Mouse (Mus musculus) large intestine, adult 2 months (tissue): ENCODE measurements around the gene Bsdc1. TPM values are rescaled to one million over a fixed set of nuclear protein-coding genes. Genes with fewer than 3 reads are reported as not detected.

Experiments used
- DNase-seq: peaks from one replicate; pipeline ENCODE4 v3.0.0-alpha.2; 2012; ENCODE audit warnings: low read depth, low spot score
- WGBS: fragments of 180-500 bp; shearing (Covaris S2); methylation state at CpG from one replicate; pipeline ENCODE4 v1.1.7; 2018; 5-methylcytosine and 5-hydroxymethylcytosine counted together
- polyA plus RNA-seq: library from polyadenylated mRNA; depleted of rRNA; stranded (reverse); fragments of >200 nt; gene quantifications from 2 replicates; pipeline ENCODE4 v1.2.3, GENCODE M21; 2012

Bsdc1 gene
- polyA plus RNA-seq, 1 experiment, result 22.8 TPM

DNA sequence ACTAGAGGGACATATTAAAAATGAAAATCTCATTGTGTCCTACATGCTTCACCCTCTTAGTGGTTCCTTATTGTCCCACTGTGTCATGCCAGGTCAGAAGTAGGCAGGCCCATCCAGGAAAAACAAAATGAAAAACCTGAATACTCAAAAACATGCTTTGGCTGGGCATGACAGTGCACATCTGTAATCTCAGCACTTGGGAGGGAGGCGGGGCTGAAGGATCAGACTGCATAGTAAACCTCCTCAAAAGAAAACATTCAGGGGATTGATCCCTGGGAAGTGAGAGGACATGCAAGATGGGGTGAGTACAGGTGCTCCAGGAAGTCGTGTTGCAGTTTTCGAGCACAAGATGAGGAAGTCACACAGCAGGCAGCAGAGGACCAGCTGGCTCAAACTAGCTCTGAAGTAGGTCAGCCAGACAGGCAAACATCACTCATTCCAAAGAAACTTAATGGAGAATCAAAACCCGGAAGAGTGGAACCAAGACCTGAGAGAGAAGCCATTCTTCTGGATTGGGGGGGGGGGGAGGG, 3.0 kb downstream of the Bsdc1 start:
- no peak for DNase-seq
- 43% methylated on average over 4 of the region's 4 CpGs for WGBS

DNA sequence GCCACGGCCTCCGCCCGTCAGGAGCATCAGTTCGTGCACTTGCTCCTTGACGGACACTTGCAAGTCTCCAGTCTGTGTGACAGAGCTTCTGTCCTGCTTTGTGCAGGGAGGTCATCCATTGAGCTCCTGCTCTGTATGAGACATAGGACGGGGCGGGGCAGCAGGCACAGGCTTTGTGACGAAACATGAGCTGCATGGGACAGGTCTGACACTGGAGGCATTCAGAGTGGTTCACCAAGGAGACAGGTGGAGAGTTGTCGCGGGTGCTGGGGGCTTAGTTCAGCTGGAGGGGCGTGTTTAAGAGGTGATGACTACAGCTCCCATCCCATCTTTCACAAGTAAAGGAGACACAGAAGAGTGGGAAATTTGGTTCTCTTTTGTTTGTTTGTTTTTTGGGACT, 14.7 kb downstream of the Bsdc1 start:
- WGBS, result 94% methylated on average over 11 of the region's 11 CpGs

DNA sequence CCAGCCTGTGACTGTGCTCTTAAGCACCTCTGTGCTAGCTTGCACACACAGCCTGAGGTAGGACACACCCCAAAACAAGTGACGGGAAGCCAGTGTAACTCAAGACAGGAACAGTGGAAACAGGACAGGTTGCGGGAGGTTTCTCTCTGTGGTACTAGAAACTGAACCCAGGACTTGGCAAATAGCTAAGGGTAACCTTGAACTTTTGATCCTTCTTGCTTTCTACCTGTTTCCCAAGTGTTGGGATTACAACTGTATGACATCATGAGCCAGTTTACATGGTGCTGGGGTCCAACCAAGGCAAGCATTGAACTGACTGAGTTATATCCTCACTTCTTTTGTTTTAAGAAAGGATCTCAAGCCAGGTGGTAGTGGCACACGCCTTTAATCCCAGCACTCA, 18.5 kb downstream of the Bsdc1 start:
- WGBS, result 89% methylated on average over 3 of the region's 3 CpGs
- no peak for DNase-seq

More for the DNA sequence above, 14.7 kb downstream of the Bsdc1 start:
- no peak for DNase-seq

DNA sequence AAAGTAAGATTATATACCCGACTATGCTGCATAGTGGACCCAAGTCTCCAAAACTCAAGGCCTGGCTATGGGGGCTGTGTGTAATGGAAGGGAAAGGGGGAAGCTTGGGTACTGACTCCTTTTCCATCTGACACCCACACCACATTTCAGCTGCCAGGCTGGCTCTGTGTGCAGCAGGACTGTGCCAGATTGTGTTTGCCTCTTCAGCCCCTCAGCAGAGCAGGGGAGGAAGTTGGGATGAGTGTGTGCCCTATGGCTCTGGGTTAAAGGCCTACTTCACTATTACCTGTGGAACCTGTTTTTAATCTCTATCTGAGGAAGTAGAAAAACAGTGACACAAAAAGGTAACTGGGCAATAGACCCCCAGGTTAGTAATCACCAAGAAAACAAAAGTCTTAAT, 19.7 kb downstream of the Bsdc1 start:
- 76% methylated on average over 1 of the region's 1 CpGs for WGBS
- no peak for DNase-seq

DNA sequence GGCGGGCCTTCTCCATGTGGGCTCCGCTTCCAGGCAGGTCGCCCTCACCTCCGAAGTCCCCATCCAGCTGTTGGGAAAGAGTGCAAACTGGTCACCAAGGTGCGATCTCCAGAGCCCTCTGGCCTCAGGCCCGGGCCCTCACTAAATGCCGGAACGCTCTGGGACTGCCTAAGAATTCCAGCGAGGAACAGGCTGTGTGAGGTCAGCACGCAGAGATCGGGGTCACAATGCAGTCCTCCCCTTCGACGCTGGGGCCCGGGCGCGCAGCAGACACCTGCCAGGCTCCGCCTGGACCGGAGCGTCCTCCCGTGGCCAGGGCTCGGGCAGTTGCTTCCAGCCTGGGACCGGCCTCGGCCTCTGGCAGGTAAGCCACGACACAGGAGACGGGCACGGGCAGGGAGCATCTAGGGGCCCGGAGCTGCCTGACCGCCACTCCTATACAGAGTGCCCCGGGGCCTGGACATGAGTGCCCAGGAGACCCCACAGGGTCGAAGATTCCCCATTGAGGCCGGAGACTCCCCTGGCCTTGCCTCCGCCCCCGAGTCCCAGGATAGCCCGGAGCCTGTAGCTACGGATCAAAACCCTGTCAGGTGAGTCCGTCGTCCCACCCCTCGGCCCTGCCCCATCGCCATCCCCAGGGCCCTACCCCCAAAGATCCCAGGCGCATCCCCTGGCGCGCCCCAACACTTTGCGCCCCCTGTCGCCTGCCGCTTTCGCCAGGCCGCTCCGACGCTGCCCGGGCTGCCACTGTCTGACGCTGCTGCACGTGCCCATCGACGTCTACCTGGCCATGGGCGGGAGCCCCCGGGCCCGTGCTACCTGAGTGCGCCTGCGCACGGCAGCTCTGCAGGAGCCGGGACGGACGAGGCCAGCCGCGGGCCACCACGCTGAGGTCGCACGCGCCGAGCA, 29.8 kb downstream of the Bsdc1 start, which contains the start of the genes Tssk3 and Fam229a:
Gene Tssk3 (minus strand): TSS at position 51 of the 909 bp plus-strand sequence.
Gene Fam229a (plus strand): TSS at position 219 of the 909 bp plus-strand sequence.
- WGBS, result 18% methylated on average over 68 of the region's 70 CpGs
- no peak for DNase-seq

DNA sequence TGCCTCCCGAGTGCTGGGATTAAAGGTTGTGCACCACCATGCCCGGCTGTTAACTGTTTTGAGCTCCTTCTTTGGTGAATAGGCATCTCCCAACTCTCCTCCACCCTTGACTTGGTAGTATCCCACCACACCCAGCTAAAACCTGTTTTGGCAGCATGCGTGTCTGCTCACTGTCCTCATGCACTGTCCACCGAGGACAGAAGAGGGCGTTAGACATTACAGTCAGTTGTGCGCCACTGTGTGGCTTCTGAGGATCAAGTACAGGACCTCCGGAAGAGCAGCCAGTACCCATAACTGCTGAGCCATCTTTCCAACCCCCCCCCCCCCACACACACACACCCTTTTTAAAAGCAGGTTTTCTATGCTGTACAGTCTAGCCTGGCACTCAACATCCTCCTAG, 33.3 kb downstream of the Bsdc1 start:
- WGBS, result 47% methylated on average over 7 of the region's 7 CpGs

DNA sequence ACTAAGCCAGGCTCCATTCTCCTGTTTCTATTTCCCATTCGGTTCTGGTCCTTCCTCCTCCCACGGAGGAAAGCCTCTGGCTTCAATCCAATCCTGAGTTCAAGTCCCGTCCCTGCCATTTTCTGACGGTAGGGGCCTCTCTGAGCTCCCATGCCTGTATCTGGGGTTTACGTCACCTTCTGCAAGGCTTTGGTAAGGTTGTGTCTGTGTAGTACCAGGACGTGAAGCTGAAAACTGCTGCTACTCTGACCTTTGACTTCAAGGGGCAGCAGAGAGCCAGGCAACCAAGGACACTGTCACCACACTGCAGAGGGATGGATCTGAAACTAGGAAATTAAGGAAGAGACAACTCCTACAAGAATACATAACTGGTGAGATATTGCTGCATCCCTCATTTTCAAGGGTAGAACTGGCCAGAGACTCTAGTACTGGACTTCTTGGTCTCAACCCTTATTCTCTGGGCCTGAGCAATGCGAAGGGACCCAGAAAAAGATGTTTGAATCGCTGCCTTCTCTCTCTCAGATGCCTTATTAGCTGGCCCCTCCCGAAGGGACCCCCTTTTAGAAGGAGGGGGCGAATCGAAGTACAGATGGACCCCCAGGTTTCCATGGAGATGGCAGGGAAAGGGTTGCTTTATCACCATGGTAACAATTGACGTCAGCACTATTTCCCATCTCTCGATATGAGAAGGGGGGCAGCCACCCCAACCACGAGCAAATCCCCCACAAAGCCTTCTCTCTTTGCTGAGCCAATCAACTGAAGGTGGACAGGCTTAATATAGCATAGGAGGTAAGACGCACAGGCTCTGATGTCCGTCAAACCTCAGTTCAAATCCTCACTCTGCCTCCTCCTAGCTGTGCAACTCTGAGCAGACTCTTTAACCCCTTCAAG, 34.5 kb downstream of the Bsdc1 start:
- no peak for DNase-seq
- 40% methylated on average over 16 of the region's 16 CpGs for WGBS

More for the DNA sequence above, 33.3 kb downstream of the Bsdc1 start:
- DNase-seq, result no peak

DNA sequence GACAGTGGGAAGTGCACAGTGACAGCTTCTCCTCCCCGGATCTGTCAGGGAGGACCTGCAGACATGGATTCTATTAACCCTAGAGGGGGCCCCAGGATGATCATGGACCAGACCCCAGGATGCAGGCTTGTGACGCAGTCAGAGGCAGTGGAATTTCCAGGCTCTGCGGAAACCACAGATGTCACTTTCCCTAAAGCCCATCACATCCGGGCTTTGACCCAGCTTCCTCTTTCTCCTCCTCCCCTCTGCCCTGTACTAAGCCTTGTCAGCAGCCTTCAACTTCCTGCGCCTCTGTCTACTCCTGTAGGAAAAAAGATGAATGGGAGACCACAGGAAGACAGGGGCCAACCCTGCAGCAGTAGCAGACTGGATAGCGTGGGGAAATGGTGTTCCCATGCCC, 35.2 kb downstream of the Bsdc1 start:
- 57% methylated on average over 6 of the region's 6 CpGs for WGBS
- DNase-seq, result no peak

DNA sequence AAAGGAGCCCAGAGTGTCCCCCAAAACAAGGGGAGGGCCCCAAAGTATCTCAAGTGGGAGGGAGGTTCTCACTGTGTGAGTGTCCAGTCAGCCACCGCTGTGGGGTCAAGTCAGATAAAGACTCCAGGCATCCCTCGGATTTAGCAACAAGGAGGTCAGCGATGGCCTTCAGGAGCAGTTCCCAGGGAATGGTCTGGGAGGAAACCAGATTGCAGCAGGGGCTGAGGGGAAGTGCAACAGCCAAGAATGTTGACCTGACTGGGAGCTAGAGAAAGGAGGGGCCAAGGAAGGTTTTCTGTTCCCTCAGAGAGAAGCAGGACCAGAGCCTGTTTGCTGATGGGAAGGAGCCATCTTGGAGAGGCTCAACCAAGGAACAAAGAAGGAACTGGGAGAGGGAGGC, 37.6 kb downstream of the Bsdc1 start:
- no peak for DNase-seq
- WGBS, result 83% methylated on average over 3 of the region's 3 CpGs

DNA sequence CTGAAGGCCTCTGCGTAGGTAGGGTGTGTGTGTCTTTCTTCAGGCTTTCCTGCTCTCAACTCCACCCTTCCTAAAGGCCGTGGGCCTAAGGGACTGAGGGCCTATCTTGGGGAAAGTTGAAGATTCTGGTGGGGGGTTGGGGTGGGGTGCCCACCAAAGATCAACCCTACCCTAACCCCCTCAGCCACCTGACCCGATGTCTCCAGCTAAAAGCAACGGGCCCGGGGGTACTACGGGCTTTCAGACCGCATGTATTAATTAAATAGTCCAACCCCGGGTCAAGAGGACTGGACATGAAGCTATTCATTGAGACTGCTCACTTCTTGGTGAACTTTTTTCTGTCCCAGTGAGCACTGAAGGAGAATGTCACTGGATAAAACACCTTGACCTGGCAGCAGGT, 38.6 kb downstream of the Bsdc1 start:
- WGBS, result 85% methylated on average over 8 of the region's 8 CpGs
- DNase-seq, result no peak

DNA sequence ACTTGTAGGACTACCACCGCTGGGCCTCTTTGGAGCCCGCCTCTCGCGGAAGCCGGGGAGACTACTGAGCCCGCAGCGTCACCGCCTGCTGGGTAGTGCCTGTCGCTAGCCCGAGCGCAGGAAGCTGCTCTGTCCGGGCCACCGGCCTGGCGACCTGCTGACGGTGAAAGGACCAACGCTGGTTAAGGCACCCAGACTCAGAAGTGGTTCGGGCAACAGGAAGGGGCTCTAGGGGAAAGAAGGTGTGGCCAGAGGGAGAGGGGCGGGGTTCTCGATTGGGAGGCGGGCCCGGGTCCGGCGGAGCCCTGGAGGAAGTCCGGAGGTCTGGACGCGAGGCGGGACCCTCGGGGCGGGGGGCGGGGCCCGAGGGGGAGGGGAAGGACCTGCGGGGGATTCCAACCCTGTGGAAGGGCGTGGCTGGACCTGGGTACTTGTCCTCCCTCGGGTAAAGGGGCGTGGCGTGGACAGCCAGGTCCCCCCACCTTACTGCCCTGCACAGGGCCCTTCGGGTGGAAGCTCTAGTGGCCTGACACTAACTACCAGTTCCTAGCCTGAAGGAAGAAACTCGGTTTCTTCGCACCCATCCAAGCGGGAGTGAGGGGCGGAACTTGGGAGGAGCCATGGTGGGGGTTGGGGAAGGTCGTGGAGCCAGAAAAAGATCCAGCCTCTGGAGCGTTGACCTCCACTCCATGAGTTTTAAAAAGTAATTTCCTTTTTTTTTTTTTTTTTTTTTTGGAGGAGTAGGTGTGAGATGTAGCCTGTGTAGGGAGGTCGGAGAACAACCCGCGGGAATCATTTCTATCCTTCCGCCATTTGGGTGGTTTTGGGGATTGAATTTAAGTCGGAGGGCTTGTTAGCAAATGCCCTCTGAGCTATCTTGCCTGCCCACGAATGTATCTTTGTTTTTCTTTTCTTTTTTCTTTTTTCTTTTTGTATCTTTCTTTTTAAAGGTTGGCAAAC, 39.5 kb downstream of the Bsdc1 start:
- 2% methylated on average over 48 of the region's 49 CpGs for WGBS
- DNase-seq, result no peak

DNA sequence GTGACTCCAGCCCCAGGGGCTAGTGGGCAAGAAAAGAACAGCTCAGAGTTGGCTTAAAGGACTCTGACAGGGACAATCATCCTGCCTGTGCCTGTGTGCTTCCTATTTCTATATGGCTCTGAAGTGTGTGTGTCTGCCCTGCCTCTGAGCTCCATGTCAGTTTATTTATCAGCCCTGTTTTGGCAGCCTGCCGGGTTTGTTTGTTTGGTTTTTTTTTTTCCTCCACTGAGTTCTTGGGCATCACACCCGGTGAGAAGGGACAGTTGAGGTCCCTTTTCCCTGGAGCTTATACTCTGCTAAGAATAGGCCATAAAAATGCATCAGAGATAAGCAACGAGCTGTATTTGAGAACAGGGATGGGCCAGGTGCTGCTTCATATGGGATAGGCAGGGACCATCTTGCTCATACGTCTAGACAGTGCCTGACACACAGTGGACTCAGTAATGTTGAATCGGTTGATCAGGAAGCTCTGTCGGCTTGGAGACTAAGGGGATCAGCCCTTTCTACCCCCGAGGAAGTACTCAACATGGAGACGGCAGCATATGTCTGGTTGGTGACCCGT, 41.0 kb downstream of the Bsdc1 start:
- 17% methylated on average over 9 of the region's 9 CpGs for WGBS
- peak; percentile 64 for DNase-seq

DNA sequence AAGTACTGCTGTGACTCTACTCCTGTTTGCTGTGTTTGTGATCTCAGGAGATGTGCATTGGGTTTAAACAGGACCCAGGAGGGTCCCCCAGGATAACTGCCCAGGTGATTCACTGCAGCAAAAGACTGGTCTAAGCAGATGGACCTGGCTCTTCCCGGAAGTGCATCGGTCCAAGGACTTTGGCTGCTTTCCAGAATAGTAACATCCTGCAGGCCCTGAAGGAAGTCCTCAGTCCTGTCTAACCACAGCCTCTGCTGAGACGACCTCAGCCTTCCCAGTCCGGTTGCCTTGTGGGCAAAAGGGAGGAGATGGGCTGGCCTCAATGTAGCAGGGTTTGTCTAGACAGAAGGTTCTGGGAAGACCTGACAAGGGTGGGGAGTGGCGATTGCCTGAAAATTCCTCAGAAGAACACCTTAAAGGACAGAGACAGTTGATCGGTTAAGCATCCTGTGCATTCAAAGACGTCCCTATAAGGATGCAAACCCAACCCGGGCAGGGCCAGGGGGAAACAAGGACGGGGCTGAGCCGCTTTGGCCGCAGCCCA, 41.6 kb downstream of the Bsdc1 start:
- no peak for DNase-seq
- WGBS, result 32% methylated on average over 11 of the region's 11 CpGs

DNA sequence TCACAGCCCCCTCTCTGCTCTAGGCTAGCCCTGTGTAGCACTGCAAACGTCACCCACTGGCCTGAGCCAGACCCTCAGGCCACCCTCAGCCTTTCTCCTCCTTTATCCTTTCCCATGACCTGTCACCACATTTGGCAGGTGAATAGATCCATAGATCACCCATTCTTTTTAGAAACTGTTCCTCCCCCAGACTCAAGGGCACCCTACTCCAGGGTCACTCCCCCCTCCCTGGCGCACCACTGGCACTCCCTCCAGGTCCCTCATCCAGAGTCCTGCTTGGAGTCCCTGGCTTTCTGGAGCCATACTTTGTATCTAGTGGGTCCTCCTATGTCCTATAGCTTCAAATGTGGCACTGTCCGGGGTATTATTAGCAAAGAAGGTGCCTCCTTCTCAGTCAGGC, 44.1 kb downstream of the Bsdc1 start:
- DNase-seq, result no peak
- 92% methylated on average over 3 of the region's 3 CpGs for WGBS

DNA sequence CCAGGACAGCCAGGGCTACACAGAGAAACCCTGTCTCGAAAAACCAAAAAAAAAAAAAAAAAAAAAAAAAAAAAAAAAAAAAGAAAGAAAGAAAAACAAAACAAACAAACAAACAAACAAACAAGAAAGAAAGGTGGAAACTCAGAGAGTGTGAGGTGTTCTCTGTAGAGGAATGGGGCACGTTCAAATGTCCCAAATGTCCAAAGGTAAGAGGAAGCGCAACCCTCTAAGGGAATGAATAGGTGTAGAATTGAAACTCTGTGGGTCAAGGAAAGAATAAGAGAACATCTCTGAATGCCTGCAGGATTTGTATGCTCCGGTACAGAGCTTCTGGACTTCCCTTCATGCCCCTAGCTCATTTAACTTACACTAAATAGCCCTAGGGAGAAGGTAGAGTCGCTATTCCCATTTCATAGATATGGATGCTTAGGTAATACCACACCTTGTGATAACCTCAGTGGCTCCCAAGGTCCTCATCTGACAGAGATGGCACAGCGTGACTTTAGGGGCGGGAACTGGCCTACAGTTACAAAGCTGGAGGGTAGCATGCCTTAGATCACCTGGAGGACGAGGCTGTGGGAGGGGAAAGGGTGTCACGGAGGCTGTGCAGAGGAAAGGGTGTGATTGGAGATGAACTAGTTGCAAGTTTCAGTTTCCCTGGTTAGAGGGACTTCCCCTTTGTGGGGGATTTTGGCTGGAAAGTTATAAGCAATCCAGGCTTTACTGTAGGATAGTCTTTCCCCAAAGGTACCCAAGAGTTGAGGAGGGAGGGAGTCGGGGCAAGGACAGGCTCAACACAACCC, 46.3 kb downstream of the Bsdc1 start:
- 42% methylated on average over 9 of the region's 10 CpGs for WGBS
- DNase-seq, result no peak

DNA sequence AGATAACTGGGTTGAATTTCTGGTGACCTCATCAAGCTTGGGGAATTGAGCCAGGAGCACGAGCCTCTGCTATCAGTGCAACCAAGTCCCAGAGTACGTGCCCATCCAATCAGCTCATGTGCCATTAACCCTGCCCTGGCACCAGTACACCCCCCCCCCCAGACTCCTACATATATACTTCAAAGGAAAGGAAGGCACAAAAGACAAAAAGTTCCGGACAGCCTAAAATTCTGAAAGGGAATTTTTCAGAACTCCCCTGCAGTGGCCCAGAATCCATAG, 46.8 kb downstream of the Bsdc1 start:
- DNase-seq, result no peak
- WGBS, result 45% methylated on average over 3 of the region's 3 CpGs

DNA sequence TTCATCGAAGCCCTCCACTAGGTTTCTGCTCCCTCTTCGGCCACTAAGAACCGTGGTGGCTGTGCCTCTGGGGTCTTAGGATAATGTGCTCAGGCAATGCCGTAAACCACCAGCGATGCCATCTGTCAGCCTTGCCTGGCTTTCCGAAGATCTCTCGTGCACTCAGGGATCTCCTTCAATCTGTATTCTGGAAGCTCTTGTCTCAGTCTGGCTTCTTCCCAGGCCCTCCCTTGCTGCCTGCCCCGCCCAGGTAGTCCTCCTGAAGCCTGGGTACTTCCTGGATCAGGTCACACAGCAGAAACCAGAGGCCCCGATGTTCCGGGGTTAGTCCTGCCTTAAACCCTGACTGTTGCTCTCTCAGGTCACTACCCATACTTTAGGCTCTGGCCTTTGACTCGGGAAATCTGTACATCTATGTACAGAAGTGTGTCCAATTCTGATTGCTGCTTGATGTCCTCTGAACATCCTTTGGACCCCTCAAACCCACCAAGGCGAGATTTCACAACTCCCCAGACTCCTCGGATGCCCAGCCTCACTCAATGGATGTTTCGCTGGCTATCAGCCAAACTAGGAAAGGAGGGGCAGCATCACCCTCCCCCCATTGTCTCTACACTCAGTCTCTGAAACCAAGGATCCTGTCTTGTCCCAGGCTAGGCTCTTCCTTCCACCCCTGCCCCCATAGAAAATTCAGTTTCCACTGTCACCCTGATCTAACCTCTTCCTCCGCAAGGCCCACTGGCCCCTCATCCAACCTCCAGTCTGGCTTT, 47.6 kb downstream of the Bsdc1 start:
- 39% methylated on average over 15 of the region's 15 CpGs for WGBS
- no peak for DNase-seq
